Mouse (Mus musculus) megakaryocyte, embryonic 14.5 days (primary cell): ENCODE data around the gene Pitpnm3.

ENCODE experiments used
- FLI1 ChIP-seq: IDR thresholded peaks from 2 replicates; pipeline ENCODE4 v1.6.1; 2012; ENCODE audit warnings: low read length, inconsistent platforms, mixed read lengths
- GATA1 ChIP-seq: IDR thresholded peaks from 3 replicates; pipeline ENCODE4 v1.6.1; 2012; ENCODE audit warnings: mixed read lengths, low read length, inconsistent platforms, borderline replicate concordance

GRCm38 (mm10) chr11:72125781-72126180 lies 9.8 kb downstream of the Pitpnm3 start:
- TF ChIP-seq GATA1 = no peak
- TF ChIP-seq FLI1 = no peak
